Mouse (Mus musculus): Measurements from ENCODE around the gene Acot8.
A peak's percentile ranks its signal among the peaks of the same experiment; 100 is the strongest.

The Acot8 gene

GRCm38 (mm10) chr2:164804533-164805331, at the start of gene Acot8, which contains the start of gene Zswim3:
Acot8 (minus strand) TSS chr2:164804882.
Zswim3 (plus strand) TSS chr2:164805098.
- DNase-seq (ENCODE audit: low spot score in 2 of 2) = peak; percentile 98

GRCm38 (mm10) chr2:164850061-164850460, 45.4 kb upstream of the Acot8 start:
- DNase-seq (ENCODE audit: low spot score in 2 of 2) = peak; percentile 37 to 43

GRCm38 (mm10) chr2:164845782-164846181, 41.1 kb upstream of the Acot8 start:
- no peak for DNase-seq (ENCODE audit: low spot score in 2 of 2)

DNA sequence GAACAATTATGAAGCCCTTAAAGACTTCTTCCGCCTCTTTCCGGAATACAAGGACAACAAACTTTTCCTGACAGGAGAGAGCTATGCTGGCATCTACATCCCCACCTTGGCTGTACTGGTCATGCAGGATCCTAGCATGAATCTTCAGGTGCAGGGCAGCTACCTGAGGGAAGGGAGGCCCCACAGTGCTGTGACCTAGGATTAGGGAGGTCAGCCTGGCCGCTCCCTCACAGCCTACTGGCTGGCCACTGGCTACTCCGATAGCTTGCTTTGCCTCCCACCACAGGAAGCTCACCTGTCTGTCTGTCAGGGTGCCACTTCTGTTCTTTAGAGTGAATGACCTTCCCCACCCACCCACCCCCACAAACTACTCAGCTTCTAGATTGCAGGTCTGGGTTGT, 30.5 kb upstream of the Acot8 start:
- no peak for DNase-seq (ENCODE audit: low spot score in 2 of 2)

GRCm38 (mm10) chr2:164834531-164834930, 29.8 kb upstream of the Acot8 start:
- DNase-seq (ENCODE audit: low spot score in 2 of 2) = peak; percentile 19 to 38

DNA sequence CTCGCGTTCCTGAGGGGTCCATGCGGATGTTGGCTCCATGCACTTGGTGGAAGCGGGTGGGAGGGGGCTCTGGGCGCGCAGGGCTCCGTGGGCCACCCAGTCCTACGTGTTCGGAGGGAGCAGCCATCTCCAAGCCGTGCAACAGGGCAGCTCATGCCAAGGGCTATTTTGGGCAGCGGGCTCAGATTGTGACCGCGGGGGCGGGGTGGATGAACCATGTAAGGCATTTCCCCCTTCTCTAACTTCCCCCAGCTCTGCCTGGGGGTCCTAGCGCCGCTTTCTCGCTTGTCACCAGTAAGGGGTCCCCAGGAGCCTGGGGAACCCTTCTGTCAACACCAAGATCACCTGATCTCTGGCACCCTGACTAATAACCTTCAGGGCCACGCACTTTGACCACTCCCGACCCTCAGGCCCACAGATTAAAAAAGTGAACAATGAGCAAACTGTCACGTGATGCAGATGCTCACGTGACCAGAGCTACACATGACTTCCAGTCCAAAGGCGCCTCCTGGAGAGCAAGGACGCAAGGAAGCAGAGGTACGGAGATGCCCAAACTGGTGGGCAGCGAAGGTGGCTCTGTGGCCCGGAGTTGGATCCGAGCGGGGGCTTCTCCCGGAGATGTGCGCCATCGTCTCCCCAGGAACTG, 28.8 kb upstream of the Acot8 start, which contains the start of gene Neurl2:
TSS of gene Neurl2 (minus strand) at position 143 of the 646 bp plus-strand sequence.
- DNase-seq (ENCODE audit: low spot score in 2 of 2) = peak; percentile 72 to 75

GRCm38 (mm10) chr2:164832748-164833301, 28.1 kb upstream of the Acot8 start, which contains the start of gene Ctsa:
Ctsa (plus strand) TSS chr2:164832873.
- DNase-seq (ENCODE audit: low spot score in 2 of 2) = peak; percentile 67 to 77

- DNase-seq (ENCODE audit: low spot score in 2 of 2) = no peak
Measured at GRCm38 (mm10) chr2:164832032-164832747, 27.5 kb upstream of the Acot8 start.

- DNase-seq (ENCODE audit: low spot score in 2 of 2) = no peak
Measured at GRCm38 (mm10) chr2:164831029-164831428, 26.3 kb upstream of the Acot8 start.

DNA sequence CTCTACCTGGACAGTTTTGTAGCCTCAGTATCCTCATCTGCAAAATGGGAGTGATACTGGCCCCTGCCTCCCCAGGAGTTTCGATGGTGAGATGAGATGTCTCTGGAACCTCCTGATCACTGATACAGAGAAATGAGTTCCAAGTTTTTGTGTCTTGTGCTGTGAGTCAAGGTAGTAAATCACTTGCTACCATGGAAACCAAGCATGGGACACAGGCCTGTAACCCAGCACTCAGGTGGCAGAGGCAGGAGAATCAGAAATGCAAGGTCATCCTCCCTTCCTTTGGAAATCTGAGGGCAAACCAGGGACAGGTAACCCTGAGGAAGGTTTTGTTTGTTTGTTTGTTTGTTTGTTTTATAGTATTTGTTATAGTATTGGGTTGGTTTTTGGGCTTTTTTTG, 24.4 kb upstream of the Acot8 start:
- no peak for DNase-seq (ENCODE audit: low spot score in 2 of 2)

DNA sequence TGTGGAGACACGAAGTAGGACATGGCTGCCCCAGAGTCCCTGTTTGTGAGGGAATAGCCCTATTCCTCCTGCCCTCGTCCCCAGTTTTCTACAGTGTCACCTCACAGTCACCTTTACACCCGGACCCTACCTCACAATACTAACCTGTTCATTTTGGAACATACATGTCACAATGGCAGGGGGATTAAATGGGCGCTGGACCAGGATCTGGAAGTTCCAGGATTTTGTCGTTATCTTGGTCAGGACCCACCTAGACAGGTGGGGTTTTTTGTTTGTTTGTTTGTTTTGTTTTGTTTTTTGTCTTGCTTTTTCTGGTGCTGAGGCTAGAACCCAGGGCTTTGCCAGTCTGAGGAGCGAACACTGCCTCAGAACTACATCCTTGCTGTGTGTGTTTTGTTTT, 23.8 kb upstream of the Acot8 start, which contains the start of gene Spata25:
TSS of gene Spata25 (minus strand) at position 101 of the 400 bp plus-strand sequence.
- no peak for DNase-seq (ENCODE audit: low spot score in 2 of 2)

DNA sequence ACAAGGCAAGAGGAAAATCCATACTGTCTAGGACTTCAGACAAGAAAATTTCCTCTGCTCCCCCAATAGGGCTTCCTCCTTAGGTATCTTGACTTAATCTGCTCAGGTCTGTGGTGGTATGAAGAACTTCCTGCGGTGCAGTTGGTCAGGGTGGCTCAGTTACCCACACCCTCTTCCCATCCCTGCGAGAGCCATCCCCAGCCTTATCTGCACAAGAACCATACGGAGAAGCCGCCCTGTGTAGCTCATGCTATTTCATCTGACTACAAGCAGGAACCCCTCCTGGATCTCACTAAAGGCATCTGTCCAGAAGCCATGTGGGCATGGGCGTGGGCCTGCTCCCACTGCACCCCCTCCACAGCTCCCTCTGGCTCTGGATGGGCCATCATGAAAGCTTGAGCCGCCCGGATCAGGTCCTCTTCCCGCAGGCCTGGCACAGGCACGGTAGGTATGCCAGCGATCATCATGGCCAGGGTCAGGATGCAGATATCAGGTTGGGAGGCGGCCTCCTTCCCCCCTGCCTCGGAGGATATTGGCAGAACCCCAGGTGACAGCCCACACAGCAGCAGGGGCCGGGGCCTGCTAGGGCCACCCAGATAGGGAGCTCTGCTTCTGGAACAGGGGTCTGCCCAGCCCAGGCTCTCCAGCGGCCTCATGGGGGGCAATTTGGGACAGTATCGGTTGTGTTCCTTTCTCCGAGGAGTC, 22.6 kb upstream of the Acot8 start:
- no peak for DNase-seq (ENCODE audit: low spot score in 2 of 2)

GRCm38 (mm10) chr2:164825521-164825920, 20.8 kb upstream of the Acot8 start:
- DNase-seq (ENCODE audit: low spot score in 2 of 2) = no peak

DNA sequence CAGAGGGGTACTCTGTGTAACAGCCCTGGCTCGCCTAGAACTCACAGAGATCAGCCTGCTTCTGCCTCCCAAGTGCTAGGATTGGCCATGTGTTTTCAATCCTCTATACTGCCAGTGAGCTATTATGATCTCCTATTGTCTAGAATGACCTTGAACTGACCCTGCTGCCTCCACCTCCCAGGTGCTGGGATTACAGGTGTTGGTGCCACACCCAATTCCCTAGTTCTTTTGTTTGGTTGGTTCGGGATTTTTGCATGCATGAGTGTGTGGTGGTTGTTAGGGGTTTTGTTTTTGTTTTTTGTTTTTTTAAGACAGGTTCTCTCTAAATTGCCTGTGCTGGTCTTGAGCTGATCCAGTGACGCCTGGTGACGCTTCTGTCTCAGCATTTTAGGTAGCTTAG, 19.3 kb upstream of the Acot8 start:
- DNase-seq (ENCODE audit: low spot score in 2 of 2) = no peak

GRCm38 (mm10) chr2:164823181-164823585, 18.5 kb upstream of the Acot8 start:
- DNase-seq (ENCODE audit: low spot score in 2 of 2) = peak in 1 of 2 experiments; percentile 19

- DNase-seq (ENCODE audit: low spot score in 2 of 2) = peak; percentile 97 to 99
Measured at GRCm38 (mm10) chr2:164822636-164823165, 18.0 kb upstream of the Acot8 start, which contains the start of gene Zswim1. Zswim1 (plus strand) TSS chr2:164822686.

DNA sequence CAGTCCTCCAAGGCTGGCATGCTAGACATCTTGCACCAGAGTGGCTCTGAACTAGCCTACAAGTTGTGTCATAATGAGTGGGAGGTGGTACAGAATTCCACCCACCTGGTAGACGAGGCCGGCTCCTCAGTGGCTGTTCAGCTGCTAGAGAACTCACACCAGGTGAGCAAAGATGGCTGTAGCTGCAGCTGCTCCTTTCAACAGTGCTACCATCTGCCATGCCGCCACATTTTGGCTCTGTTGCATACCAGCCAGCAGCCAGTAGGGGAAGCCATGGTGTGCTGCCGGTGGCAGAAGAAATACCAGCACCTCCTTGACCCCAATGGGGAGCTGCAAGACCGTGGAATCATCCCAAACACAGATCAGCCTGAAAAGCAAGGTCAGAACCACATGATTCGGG, 16.4 kb upstream of the Acot8 start:
- DNase-seq (ENCODE audit: low spot score in 2 of 2) = no peak

- no peak for DNase-seq (ENCODE audit: low spot score in 2 of 2)
Measured at GRCm38 (mm10) chr2:164817703-164818102, 13.0 kb upstream of the Acot8 start.

- no peak for DNase-seq (ENCODE audit: low spot score in 2 of 2)
Measured at GRCm38 (mm10) chr2:164817206-164817605, 12.5 kb upstream of the Acot8 start.

- no peak for DNase-seq (ENCODE audit: low spot score in 2 of 2)
Measured at GRCm38 (mm10) chr2:164815821-164816220, 11.1 kb upstream of the Acot8 start.

- no peak for DNase-seq (ENCODE audit: low spot score in 2 of 2)
Measured at GRCm38 (mm10) chr2:164815348-164815747, 10.7 kb upstream of the Acot8 start.
